Mouse (Mus musculus) liver, embryonic 13.5 days (tissue): ENCODE measurements around the gene Chgb. TPM values are rescaled to one million over a fixed set of nuclear protein-coding genes. Genes with fewer than 3 reads are reported as not detected.

ENCODE experiments used
- ATAC-seq: fragments of 200-750 bp; cut with Nextera tagmentation; 2 replicates; pipeline ENCODE4 v1.8.0; 2017; ENCODE audit warnings: low read depth, mild to moderate bottlenecking, moderate number of reproducible peaks, moderate library complexity
- DNase-seq: peaks from one replicate; pipeline ENCODE4 v3.0.0; 2022
- H3K27ac ChIP-seq: fragments of 300-500 bp; sonication (generic); 2 replicates; pipeline ENCODE4 v1.5.1; 2015; ENCODE audit warnings: moderate library complexity, mild to moderate bottlenecking, inconsistent platforms
- H3K27me3 ChIP-seq: fragments of 300-500 bp; sonication (generic); 2 replicates; pipeline ENCODE4 v1.6.1; 2015; ENCODE audit warnings: mild to moderate bottlenecking, inconsistent platforms
- H3K36me3 ChIP-seq: fragments of 300-500 bp; sonication (generic); 2 replicates; pipeline ENCODE4 v1.6.1; 2015; ENCODE audit warnings: mild to moderate bottlenecking, inconsistent platforms
- H3K4me1 ChIP-seq: fragments of 300-500 bp; sonication (generic); replicated peaks from 2 replicates; pipeline ENCODE4 v1.6.1; 2015; ENCODE audit warnings: inconsistent platforms
- H3K4me2 ChIP-seq: fragments of 300-500 bp; sonication (generic); 2 replicates; pipeline ENCODE4 v1.6.1; 2015; ENCODE audit warnings: inconsistent platforms, mild to moderate bottlenecking, moderate library complexity
- H3K4me3 ChIP-seq: fragments of 300-500 bp; sonication (generic); replicated peaks from 2 replicates; pipeline ENCODE4 v1.5.1; 2015; ENCODE audit warnings: mild to moderate bottlenecking, inconsistent platforms
- H3K9ac ChIP-seq: fragments of 300-500 bp; sonication (generic); 2 replicates; pipeline ENCODE4 v1.6.1; 2015; ENCODE audit warnings: mild to moderate bottlenecking, inconsistent platforms
- H3K9me3 ChIP-seq: fragments of 300-500 bp; sonication (generic); replicated peaks from 2 replicates; pipeline ENCODE4 v1.6.1; 2016; ENCODE audit warnings: inconsistent platforms
- WGBS: fragments of 180-500 bp; shearing (Covaris S2); methylation state at CpG from one replicate; pipeline ENCODE4 v1.1.7; 2015; ENCODE audit not compliant: insufficient replicate concordance; 5-methylcytosine and 5-hydroxymethylcytosine counted together
- polyA plus RNA-seq: library from polyadenylated mRNA; unstranded; fragments of >200 nt; fragmentation: Nextera tagmentation; extraction: Ambion mirVana; gene quantifications from 2 replicates; pipeline ENCODE4 v1.2.1, GENCODE M21; 2015

The Chgb gene
- 0.20 and 0.23 TPM in 2 replicates for polyA plus RNA-seq

DNA sequence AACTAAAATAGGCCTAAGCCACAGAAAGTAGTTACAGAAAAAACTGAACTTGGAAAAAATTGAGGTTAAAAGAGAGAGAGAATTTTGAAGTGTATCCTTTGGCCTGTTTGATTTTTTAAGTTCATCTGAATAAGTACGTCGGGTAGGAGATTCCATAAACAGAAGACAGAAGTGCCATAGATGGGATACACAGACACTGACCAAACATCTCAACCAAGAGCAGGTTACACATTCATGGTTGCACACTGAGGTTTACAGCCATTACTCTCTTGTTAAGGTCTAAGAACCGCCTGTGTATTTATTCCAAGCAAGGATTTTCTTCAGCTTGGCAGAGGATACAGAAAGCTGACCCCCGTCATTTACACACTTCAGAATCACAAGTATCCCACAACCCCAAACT, at the start of gene Chgb:
Gene Chgb (plus strand): TSS at position 301 of the 400 bp plus-strand sequence.
- Histone ChIP-seq H3K9ac (no peak within 1 kb of the TSS), H3K9me3 (no peaks in the 10 kb centered on the region), H3K4me2 (peak within 1 kb of the TSS; percentile 65), H3K27me3 (peaks cover 25% of the 10 kb centered on the region), H3K36me3 (no peaks in the 10 kb centered on the region), H3K27ac (no peak within 1 kb of the TSS), H3K4me3 (peak within 1 kb of the TSS; percentile 42), H3K4me1 (0 out of 2 replicates have a peak, but pooled peaks cover 4% of the 10 kb centered on the region)
- ATAC-seq = no peak
- DNase-seq = no peak
- 15% methylated on average over 4 of the region's 4 CpGs for WGBS

DNA sequence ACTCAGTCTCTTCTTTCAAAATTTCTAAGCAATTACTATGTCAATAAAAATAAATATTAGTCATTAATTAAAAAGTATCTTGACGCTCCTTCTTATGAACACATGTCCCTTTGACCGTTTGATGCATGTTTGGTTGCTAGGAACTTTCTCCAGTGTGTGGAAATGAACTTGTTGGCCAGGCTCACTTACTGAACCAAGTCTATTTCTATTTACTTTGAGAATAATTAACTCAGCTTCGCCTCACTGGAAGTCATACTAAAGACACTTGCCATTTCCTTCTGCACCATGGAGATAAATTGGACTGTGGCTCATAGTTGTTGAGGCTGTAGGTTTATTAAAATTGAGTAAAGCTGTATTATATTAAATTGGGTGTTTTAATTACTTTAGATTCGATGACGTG, 48.1 kb upstream of the Chgb start:
- no peaks in the 10 kb centered on the region for H3K36me3 ChIP-seq
- H3K9me3 ChIP-seq = no peaks in the 10 kb centered on the region
- no peak overlapping the region for H3K27ac ChIP-seq
- 74% methylated on average over 5 of the region's 5 CpGs for WGBS
- ATAC-seq (no peak), DNase-seq (no peak)
- no peak overlapping the region for H3K9ac ChIP-seq
- no peak overlapping the region for H3K4me3 ChIP-seq
- H3K4me1 ChIP-seq = no peaks in the 10 kb centered on the region
- H3K4me2 ChIP-seq = no peak overlapping the region
- no peaks in the 10 kb centered on the region for H3K27me3 ChIP-seq

- Histone ChIP-seq H3K4me1 (no peaks in the 10 kb centered on the region), H3K27ac (no peak overlapping the region), H3K9me3 (no peaks in the 10 kb centered on the region), H3K4me2 (no peak overlapping the region), H3K36me3 (no peaks in the 10 kb centered on the region), H3K9ac (no peak overlapping the region), H3K27me3 (no peaks in the 10 kb centered on the region), H3K4me3 (no peak overlapping the region)
- DNase-seq (no peak), ATAC-seq (no peak)
- WGBS = 78% methylated on average over 10 of the region's 10 CpGs
Observed at GRCm38 (mm10) chr2:132733603-132734573, 47.2 kb upstream of the Chgb start.

DNA sequence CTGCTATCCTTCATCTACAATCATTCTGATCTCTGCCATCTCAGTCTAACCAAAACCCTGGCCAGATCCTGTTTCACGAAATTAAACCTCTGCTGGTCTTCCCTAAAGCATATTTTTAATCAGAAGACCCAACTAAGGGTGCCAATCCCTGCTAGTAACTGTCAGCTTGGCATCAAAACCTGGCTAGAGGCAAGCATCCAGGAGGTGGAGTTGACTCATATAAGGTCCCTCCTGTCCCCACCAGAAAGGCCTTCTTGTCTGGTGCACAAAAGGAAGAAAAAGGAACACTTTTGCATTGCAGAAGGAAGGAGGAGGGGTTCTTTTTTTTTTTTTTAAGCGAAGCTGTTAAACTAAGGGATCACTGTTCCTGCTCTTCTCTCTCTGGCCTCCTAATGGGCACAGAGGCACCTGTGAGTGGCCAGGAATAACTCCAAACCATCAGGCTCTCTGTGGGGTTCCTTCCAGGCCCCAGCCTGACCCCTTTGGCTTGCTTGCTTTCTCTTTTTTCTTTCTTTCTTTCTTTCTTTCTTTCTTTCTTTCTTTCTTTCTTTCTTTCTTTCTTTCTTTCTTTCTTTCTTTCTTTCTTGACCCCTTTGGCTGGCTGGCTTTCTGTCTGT, 42.2 kb upstream of the Chgb start:
- WGBS = 57% methylated on average over 2 of the region's 2 CpGs
- ATAC-seq (no peak), DNase-seq (no peak)
- Histone ChIP-seq H3K9me3 (no peaks in the 10 kb centered on the region), H3K36me3 (no peaks in the 10 kb centered on the region), H3K27me3 (no peaks in the 10 kb centered on the region), H3K27ac (no peak overlapping the region), H3K4me2 (no peak overlapping the region), H3K4me1 (no peaks in the 10 kb centered on the region), H3K9ac (no peak overlapping the region), H3K4me3 (no peak overlapping the region)

GRCm38 (mm10) chr2:132741862-132742347, 39.2 kb upstream of the Chgb start:
- 77% methylated on average over 8 of the region's 8 CpGs for WGBS
- ATAC-seq = no peak
- Histone ChIP-seq H3K27me3 (no peaks in the 10 kb centered on the region), H3K9me3 (no peaks in the 10 kb centered on the region), H3K4me1 (no peaks in the 10 kb centered on the region), H3K9ac (no peak overlapping the region), H3K27ac (no peak overlapping the region), H3K36me3 (no peaks in the 10 kb centered on the region), H3K4me3 (no peak overlapping the region), H3K4me2 (no peak overlapping the region)
- DNase-seq = no peak

DNA sequence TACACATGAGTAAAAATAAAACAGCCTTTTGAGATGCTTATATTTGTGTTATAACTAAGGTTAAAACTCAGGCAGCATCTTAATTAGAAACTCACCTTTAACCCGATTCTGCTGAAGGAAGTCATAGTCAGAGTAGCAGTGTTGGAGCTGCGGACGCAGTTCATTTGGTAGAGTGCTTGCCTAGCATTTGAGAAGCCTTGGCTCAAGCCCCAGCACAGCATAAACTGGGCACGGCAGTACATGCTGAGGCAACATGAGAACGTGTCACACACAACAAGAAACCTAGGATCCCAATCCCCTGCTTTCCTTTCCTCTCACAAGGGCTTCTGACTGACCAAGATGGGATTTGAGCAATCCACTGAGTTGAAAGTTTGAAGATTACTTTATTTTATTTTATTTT, 36.2 kb upstream of the Chgb start:
- Histone ChIP-seq H3K27me3 (no peaks in the 10 kb centered on the region), H3K9ac (no peak overlapping the region), H3K36me3 (no peaks in the 10 kb centered on the region), H3K27ac (no peak overlapping the region), H3K4me3 (no peak overlapping the region), H3K9me3 (no peaks in the 10 kb centered on the region), H3K4me2 (no peak overlapping the region), H3K4me1 (no peaks in the 10 kb centered on the region)
- ATAC-seq (no peak), DNase-seq (no peak)
- 78% methylated on average over 5 of the region's 5 CpGs for WGBS

- Histone ChIP-seq H3K9ac (no peak overlapping the region), H3K4me3 (no peak overlapping the region), H3K36me3 (no peaks in the 10 kb centered on the region), H3K27me3 (no peaks in the 10 kb centered on the region), H3K4me1 (no peaks in the 10 kb centered on the region), H3K9me3 (no peaks in the 10 kb centered on the region), H3K27ac (no peak overlapping the region), H3K4me2 (no peak overlapping the region)
- ATAC-seq = no peak
- DNase-seq = no peak
- 66% methylated on average over 3 of the region's 3 CpGs for WGBS
Observed at GRCm38 (mm10) chr2:132746108-132746507, 35.0 kb upstream of the Chgb start.

GRCm38 (mm10) chr2:132750726-132751125, 30.4 kb upstream of the Chgb start:
- H3K36me3 ChIP-seq = no peaks in the 10 kb centered on the region
- DNase-seq (no peak), ATAC-seq (no peak)
- H3K27me3 ChIP-seq = no peaks in the 10 kb centered on the region
- no peak overlapping the region for H3K4me2 ChIP-seq
- H3K27ac ChIP-seq = no peak overlapping the region
- H3K9ac ChIP-seq = no peak overlapping the region
- H3K4me1 ChIP-seq = no peaks in the 10 kb centered on the region
- H3K9me3 ChIP-seq = no peaks in the 10 kb centered on the region
- H3K4me3 ChIP-seq = no peak overlapping the region

GRCm38 (mm10) chr2:132751141-132752066, 29.7 kb upstream of the Chgb start:
- Histone ChIP-seq H3K4me3 (no peak overlapping the region), H3K36me3 (no peaks in the 10 kb centered on the region), H3K27ac (no peak overlapping the region), H3K27me3 (no peaks in the 10 kb centered on the region), H3K4me1 (no peaks in the 10 kb centered on the region), H3K9me3 (no peaks in the 10 kb centered on the region), H3K9ac (no peak overlapping the region), H3K4me2 (no peak overlapping the region)
- WGBS = 65% methylated on average over 15 of the region's 15 CpGs
- ATAC-seq (no peak), DNase-seq (no peak)

GRCm38 (mm10) chr2:132752398-132752797, 28.7 kb upstream of the Chgb start:
- Histone ChIP-seq H3K4me1 (no peaks in the 10 kb centered on the region), H3K4me2 (no peak overlapping the region), H3K9me3 (no peaks in the 10 kb centered on the region), H3K4me3 (no peak overlapping the region), H3K9ac (no peak overlapping the region), H3K27me3 (no peaks in the 10 kb centered on the region), H3K36me3 (no peaks in the 10 kb centered on the region), H3K27ac (no peak overlapping the region)
- no peak for DNase-seq
- no peak for ATAC-seq
- 57% methylated on average over 2 of the region's 2 CpGs for WGBS

GRCm38 (mm10) chr2:132753137-132753536, 27.9 kb upstream of the Chgb start:
- Histone ChIP-seq H3K4me3 (no peak overlapping the region), H3K9ac (no peak overlapping the region), H3K27ac (no peak overlapping the region), H3K9me3 (no peaks in the 10 kb centered on the region), H3K36me3 (no peaks in the 10 kb centered on the region), H3K27me3 (no peaks in the 10 kb centered on the region), H3K4me2 (no peak overlapping the region), H3K4me1 (no peaks in the 10 kb centered on the region)
- DNase-seq (no peak), ATAC-seq (no peak)
- 60% methylated on average over 3 of the region's 3 CpGs for WGBS
